Mouse (Mus musculus) neural tube, embryonic 12.5 days (tissue): ENCODE results near the gene Fbln1. TPM values are rescaled to one million over a fixed set of nuclear protein-coding genes. Genes with fewer than 3 reads are reported as not detected.

ENCODE experiments used
- ATAC-seq: fragments of 200-750 bp; cut with Nextera tagmentation; 2 replicates; pipeline ENCODE4 v1.8.0; 2017; ENCODE audit warnings: low read depth, mild to moderate bottlenecking, moderate TSS enrichment, moderate library complexity; ENCODE audit not compliant: low FRiP score
- H3K27ac ChIP-seq: fragments of 300-500 bp; sonication (generic); 2 replicates; pipeline ENCODE4 v1.5.1; 2016
- H3K27me3 ChIP-seq: fragments of 300-500 bp; sonication (generic); replicated peaks from 2 replicates; pipeline ENCODE4 v1.6.1; 2016; ENCODE audit warnings: mild to moderate bottlenecking
- H3K36me3 ChIP-seq: fragments of 300-500 bp; sonication (generic); 2 replicates; pipeline ENCODE4 v1.6.1; 2016; ENCODE audit warnings: mild to moderate bottlenecking
- H3K4me1 ChIP-seq: fragments of 300-500 bp; sonication (generic); 2 replicates; pipeline ENCODE4 v1.6.1; 2016
- H3K4me2 ChIP-seq: fragments of 300-500 bp; sonication (generic); replicated peaks from 2 replicates; pipeline ENCODE4 v1.6.1; 2016; ENCODE audit warnings: mild to moderate bottlenecking
- H3K4me3 ChIP-seq: fragments of 300-500 bp; sonication (generic); 2 replicates; pipeline ENCODE4 v1.5.1; 2016
- H3K9ac ChIP-seq: fragments of 300-500 bp; sonication (generic); 2 replicates; pipeline ENCODE4 v1.6.1; 2016; ENCODE audit warnings: mild to moderate bottlenecking
- H3K9me3 ChIP-seq: fragments of 300-500 bp; sonication (generic); 2 replicates; pipeline ENCODE4 v1.6.1; 2016; ENCODE audit warnings: mild to moderate bottlenecking
- WGBS: fragments of 180-500 bp; shearing (Covaris S2); methylation state at CpG from one replicate; pipeline ENCODE4 v1.1.7; 2016; 5-methylcytosine and 5-hydroxymethylcytosine counted together
- polyA plus RNA-seq: library from polyadenylated mRNA; unstranded; fragments of >200 nt; fragmentation: Nextera tagmentation; extraction: Ambion mirVana; gene quantifications from 2 replicates; pipeline ENCODE4 v1.2.1, GENCODE M21; 2016

The Fbln1 gene
- polyA plus RNA-seq, 1 experiment from 2014 or later: 102 TPM

GRCm38 (mm10) chr15:85245241-85246010 is 39.7 kb downstream of the Fbln1 start:
- Histone ChIP-seq H3K27ac (no peak overlapping the region), H3K4me2 (no peak overlapping the region), H3K27me3 (no peaks in the 10 kb centered on the region), H3K4me1 (no peaks in the 10 kb centered on the region), H3K9ac (no peak overlapping the region), H3K4me3 (no peak overlapping the region), H3K9me3 (no peaks in the 10 kb centered on the region), H3K36me3 (peaks cover 45% of the 10 kb centered on the region)
- no peak for ATAC-seq
- WGBS: 89% methylated on average over 5 of the region's 5 CpGs

GRCm38 (mm10) chr15:85246016-85246415 is 40.3 kb downstream of the Fbln1 start:
- 93% methylated on average over 5 of the region's 5 CpGs for WGBS
- Histone ChIP-seq H3K9ac (no peak overlapping the region), H3K36me3 (peaks cover 44% of the 10 kb centered on the region), H3K27ac (no peak overlapping the region), H3K4me2 (no peak overlapping the region), H3K9me3 (no peaks in the 10 kb centered on the region), H3K27me3 (no peaks in the 10 kb centered on the region), H3K4me3 (no peak overlapping the region), H3K4me1 (no peaks in the 10 kb centered on the region)
- ATAC-seq: no peak

- Histone ChIP-seq H3K27ac (no peak overlapping the region), H3K9ac (no peak overlapping the region), H3K9me3 (no peaks in the 10 kb centered on the region), H3K4me3 (no peak overlapping the region), H3K4me2 (no peak overlapping the region), H3K4me1 (no peaks in the 10 kb centered on the region), H3K36me3 (peaks cover 45% of the 10 kb centered on the region), H3K27me3 (no peaks in the 10 kb centered on the region)
- WGBS: 50% methylated on average over 6 of the region's 6 CpGs
- ATAC-seq: no peak
These were observed 41.2 kb downstream of the Fbln1 start for GRCm38 (mm10) chr15:85246936-85247335.

- no peak for ATAC-seq
- peaks cover 34% of the 10 kb centered on the region for H3K36me3 ChIP-seq
- 91% methylated on average over 5 of the region's 5 CpGs for WGBS
These were observed 42.6 kb downstream of the Fbln1 start for GRCm38 (mm10) chr15:85248311-85248710.

GRCm38 (mm10) chr15:85249252-85249651 is 43.5 kb downstream of the Fbln1 start:
- no peak for ATAC-seq
- Histone ChIP-seq H3K27me3 (no peaks in the 10 kb centered on the region), H3K4me1 (no peaks in the 10 kb centered on the region), H3K36me3 (peaks cover 26% of the 10 kb centered on the region), H3K4me2 (no peak overlapping the region), H3K9me3 (no peaks in the 10 kb centered on the region), H3K9ac (no peak overlapping the region), H3K4me3 (no peak overlapping the region), H3K27ac (no peak overlapping the region)
- 66% methylated on average over 5 of the region's 5 CpGs for WGBS

More at GRCm38 (mm10) chr15:85248311-85248710, 42.6 kb downstream of the Fbln1 start:
- H3K4me3 ChIP-seq: no peak overlapping the region
- no peaks in the 10 kb centered on the region for H3K9me3 ChIP-seq
- H3K27me3 ChIP-seq: no peaks in the 10 kb centered on the region
- H3K9ac ChIP-seq: no peak overlapping the region
- no peak overlapping the region for H3K4me2 ChIP-seq
- H3K27ac ChIP-seq: no peak overlapping the region
- no peaks in the 10 kb centered on the region for H3K4me1 ChIP-seq

GRCm38 (mm10) chr15:85250436-85250835 is 44.7 kb downstream of the Fbln1 start:
- whole genome bisulfite sequencing: 94% methylated on average over 2 of the region's 2 CpGs
- Histone ChIP-seq H3K4me2 (no peak overlapping the region), H3K27ac (no peak overlapping the region), H3K36me3 (peaks cover 17% of the 10 kb centered on the region), H3K4me1 (no peaks in the 10 kb centered on the region), H3K4me3 (no peak overlapping the region), H3K27me3 (no peaks in the 10 kb centered on the region), H3K9me3 (no peaks in the 10 kb centered on the region), H3K9ac (no peak overlapping the region)
- ATAC-seq: no peak

- no peak overlapping the region for H3K4me3 ChIP-seq
- no peak overlapping the region for H3K4me2 ChIP-seq
- no peaks in the 10 kb centered on the region for H3K9me3 ChIP-seq
- no peak overlapping the region for H3K27ac ChIP-seq
- no peak for ATAC-seq
- H3K27me3 ChIP-seq: no peaks in the 10 kb centered on the region
- 96% methylated on average over 6 of the region's 6 CpGs for WGBS
- H3K36me3 ChIP-seq: peaks cover 13% of the 10 kb centered on the region
- no peak overlapping the region for H3K9ac ChIP-seq
- H3K4me1 ChIP-seq: no peaks in the 10 kb centered on the region
These were observed 46.7 kb downstream of the Fbln1 start for GRCm38 (mm10) chr15:85252476-85252875.

GRCm38 (mm10) chr15:85257775-85258429 is 52.2 kb downstream of the Fbln1 start:
- H3K9ac ChIP-seq: no peak overlapping the region
- H3K9me3 ChIP-seq: no peaks in the 10 kb centered on the region
- H3K4me2 ChIP-seq: no peak overlapping the region
- H3K4me3 ChIP-seq: no peak overlapping the region
- H3K36me3 ChIP-seq: peaks cover 5% of the 10 kb centered on the region; the same call in 1 of the 2 replicates
- 69% methylated on average over 6 of the region's 6 CpGs for WGBS
- no peak overlapping the region for H3K27ac ChIP-seq
- H3K27me3 ChIP-seq: no peaks in the 10 kb centered on the region
- H3K4me1 ChIP-seq: no peaks in the 10 kb centered on the region
- ATAC-seq: no peak

GRCm38 (mm10) chr15:85262805-85263204 is 57.1 kb downstream of the Fbln1 start:
- H3K4me1 ChIP-seq: peaks cover 5% of the 10 kb centered on the region
- H3K36me3 ChIP-seq: peaks cover 5% of the 10 kb centered on the region; the same call in 1 of the 2 replicates
- H3K9me3 ChIP-seq: no peaks in the 10 kb centered on the region
- H3K27me3 ChIP-seq: no peaks in the 10 kb centered on the region
- no peak overlapping the region for H3K27ac ChIP-seq
- no peak overlapping the region for H3K4me2 ChIP-seq
- WGBS: 89% methylated on average over 5 of the region's 5 CpGs
- no peak for ATAC-seq
- no peak overlapping the region for H3K4me3 ChIP-seq
- no peak overlapping the region for H3K9ac ChIP-seq

GRCm38 (mm10) chr15:85266729-85267434 is 61.1 kb downstream of the Fbln1 start:
- Histone ChIP-seq H3K4me1 (peaks cover 9% of the 10 kb centered on the region), H3K4me2 (no peak overlapping the region), H3K4me3 (no peak overlapping the region), H3K36me3 (no peaks in the 10 kb centered on the region), H3K9me3 (no peaks in the 10 kb centered on the region), H3K9ac (no peak overlapping the region), H3K27me3 (no peaks in the 10 kb centered on the region), H3K27ac (no peak overlapping the region)
- 31% methylated on average over 14 of the region's 14 CpGs for WGBS
- no peak for ATAC-seq

- Histone ChIP-seq H3K9ac (no peak overlapping the region), H3K4me1 (peaks cover 12% of the 10 kb centered on the region), H3K9me3 (no peaks in the 10 kb centered on the region), H3K4me3 (no peak overlapping the region), H3K4me2 (no peak overlapping the region), H3K36me3 (no peaks in the 10 kb centered on the region), H3K27me3 (no peaks in the 10 kb centered on the region), H3K27ac (no peak overlapping the region)
- no peak for ATAC-seq
- 89% methylated on average over 19 of the region's 19 CpGs for WGBS
These were observed 62.1 kb downstream of the Fbln1 start for GRCm38 (mm10) chr15:85267891-85268290.

GRCm38 (mm10) chr15:85272988-85273387 is 67.2 kb downstream of the Fbln1 start:
- no peak overlapping the region for H3K4me2 ChIP-seq
- H3K9me3 ChIP-seq: no peaks in the 10 kb centered on the region
- no peak overlapping the region for H3K27ac ChIP-seq
- H3K9ac ChIP-seq: no peak overlapping the region
- H3K4me3 ChIP-seq: no peak overlapping the region
- ATAC-seq: 0 out of 2 replicates have a peak, but pooled peaks have one; percentile 41
- 0 out of 2 replicates have a peak, but pooled peaks cover 3% of the 10 kb centered on the region for H3K36me3 ChIP-seq
- no peaks in the 10 kb centered on the region for H3K27me3 ChIP-seq
- WGBS: 42% methylated on average over 11 of the region's 11 CpGs
- peaks cover 19% of the 10 kb centered on the region for H3K4me1 ChIP-seq
